Mouse (Mus musculus) limb, embryonic 11.5 days (tissue): ENCODE measurements at regions not wholly inside any gene's neighbourhood (a gene's known extent, or its start where the extent isn't known, plus 50 kb on each side); places are given as distances from the start of the nearest gene placed in this dataset.

Source experiments
- ATAC-seq: fragments of 200-750 bp; cut with Nextera tagmentation; 2 replicates; pipeline ENCODE4 v1.8.0; 2017; ENCODE audit warnings: low read depth; ENCODE audit not compliant: insufficient number of reproducible peaks, low FRiP score, low TSS enrichment
- DNase-seq: peaks from one replicate; pipeline ENCODE4 v3.0.0-alpha.2; 2015; ENCODE audit warnings: low spot score
- H3K27ac ChIP-seq: fragments of 300-500 bp; sonication (generic); replicated peaks from 2 replicates; pipeline ENCODE4 v1.5.1; 2014; ENCODE audit warnings: low read depth, mild to moderate bottlenecking, low read length
- H3K27me3 ChIP-seq: fragments of 300-500 bp; sonication (generic); 2 replicates; pipeline ENCODE4 v1.6.1; 2014; ENCODE audit warnings: mild to moderate bottlenecking, low read length, mixed read lengths; ENCODE audit not compliant: control insufficient read depth, insufficient read depth
- H3K36me3 ChIP-seq: fragments of 300-500 bp; sonication (generic); 2 replicates; pipeline ENCODE4 v1.6.1; 2014; ENCODE audit warnings: mild to moderate bottlenecking, low read length, moderate library complexity, mixed read lengths; ENCODE audit not compliant: control insufficient read depth, insufficient read depth
- H3K4me1 ChIP-seq: fragments of 300-500 bp; sonication (generic); 2 replicates; pipeline ENCODE4 v1.6.1; 2014; ENCODE audit warnings: low read length, mixed read lengths; ENCODE audit not compliant: control insufficient read depth, insufficient read depth
- H3K4me2 ChIP-seq: fragments of 300-500 bp; sonication (generic); 2 replicates; pipeline ENCODE4 v1.6.1; 2014; ENCODE audit warnings: low read depth, mild to moderate bottlenecking, moderate library complexity; ENCODE audit not compliant: severe bottlenecking
- H3K4me3 ChIP-seq: fragments of 300-500 bp; sonication (generic); 2 replicates; pipeline ENCODE4 v1.5.1; 2014; ENCODE audit warnings: low read depth, low read length
- H3K9ac ChIP-seq: fragments of 300-500 bp; sonication (generic); 2 replicates; pipeline ENCODE4 v1.6.1; 2014; ENCODE audit warnings: mild to moderate bottlenecking, low read length
- H3K9me3 ChIP-seq: fragments of 300-500 bp; sonication (generic); 2 replicates; pipeline ENCODE4 v1.6.1; 2016; ENCODE audit warnings: low read length; ENCODE audit not compliant: control insufficient read depth
- WGBS: fragments of 180-500 bp; shearing (Covaris S2); extraction: QIAGEN DNeasy Blood & Tissue Kit; methylation state at CpG from one replicate; pipeline ENCODE4 v1.1.7; 2014; 5-methylcytosine and 5-hydroxymethylcytosine counted together

GRCm38 (mm10) chr2:137236961-137237360, 120.5 kb upstream of the Jag1 start:
- Histone ChIP-seq H3K9ac (no peak overlapping the region), H3K36me3 (no peaks in the 10 kb centered on the region), H3K27me3 (no peaks in the 10 kb centered on the region), H3K4me3 (no peak overlapping the region), H3K9me3 (no peaks in the 10 kb centered on the region), H3K4me1 (no peaks in the 10 kb centered on the region), H3K27ac (no peak overlapping the region), H3K4me2 (no peak overlapping the region)
- 67% methylated on average over 3 of the region's 3 CpGs for WGBS
- ATAC-seq (no peak), DNase-seq (no peak)

DNA sequence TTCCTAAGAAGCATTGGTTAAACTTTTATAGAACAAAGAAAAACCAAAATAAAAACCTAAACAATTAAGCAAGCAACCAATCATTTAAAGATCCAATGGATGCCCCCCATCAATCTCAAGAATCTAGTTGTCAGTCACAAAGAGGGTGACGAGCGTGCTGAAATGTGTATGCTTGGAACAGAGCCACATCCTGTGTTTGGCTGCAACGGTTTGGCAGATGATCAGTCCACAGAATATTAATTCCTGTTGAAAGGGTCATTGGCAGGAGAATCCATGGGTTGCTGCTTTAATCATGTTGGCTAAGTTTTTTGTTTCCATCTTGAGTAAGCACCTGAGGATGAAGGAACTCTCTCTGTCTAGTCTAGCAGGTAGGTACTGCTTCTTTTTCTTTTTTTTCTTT, 117.5 kb upstream of the Jag1 start:
- no peak overlapping the region for H3K9ac ChIP-seq
- DNase-seq, result no peak
- WGBS, result 94% methylated on average over 3 of the region's 3 CpGs
- no peak overlapping the region for H3K4me2 ChIP-seq
- H3K9me3 ChIP-seq, result no peaks in the 10 kb centered on the region
- no peaks in the 10 kb centered on the region for H3K27me3 ChIP-seq
- no peak for ATAC-seq
- no peak overlapping the region for H3K27ac ChIP-seq
- H3K36me3 ChIP-seq, result no peaks in the 10 kb centered on the region
- H3K4me3 ChIP-seq, result no peak overlapping the region
- H3K4me1 ChIP-seq, result no peaks in the 10 kb centered on the region

GRCm38 (mm10) chr2:137231161-137231560, 114.7 kb upstream of the Jag1 start:
- no peak for ATAC-seq

DNA sequence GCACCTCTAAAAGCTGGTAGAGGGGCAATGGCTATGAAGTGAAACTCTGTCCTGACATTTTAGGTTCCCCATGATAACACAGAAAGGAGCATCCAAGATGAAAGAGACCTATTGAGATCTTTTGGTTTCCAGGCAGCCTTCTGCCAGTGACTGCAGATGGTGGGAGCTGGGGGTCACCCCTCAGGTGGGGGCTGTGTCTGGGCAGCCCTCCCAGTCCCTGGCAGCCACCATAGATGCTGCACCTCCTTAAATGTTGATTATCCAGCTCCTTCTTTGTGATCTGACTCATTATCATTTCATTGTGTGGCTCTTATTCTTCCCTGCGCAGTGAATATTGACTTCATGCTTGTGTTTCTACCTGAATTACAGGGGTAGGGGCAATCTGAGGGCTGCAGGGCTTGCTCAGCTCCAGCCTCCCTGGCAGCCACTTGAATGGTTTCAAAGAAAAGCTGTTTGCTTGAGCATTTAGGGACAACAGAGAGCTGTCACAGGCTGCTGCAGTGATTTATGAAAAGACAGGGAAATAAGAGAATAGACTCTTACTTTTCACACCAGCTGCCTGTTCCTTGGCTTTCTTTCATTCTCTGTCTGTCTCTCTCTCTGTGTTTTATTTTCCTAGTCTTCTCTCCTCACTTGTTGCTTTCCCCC, 113.1 kb upstream of the Jag1 start:
- DNase-seq (peak; percentile 16), ATAC-seq (no peak)
- H3K4me2 ChIP-seq, result no peak overlapping the region
- H3K4me1 ChIP-seq, result no peaks in the 10 kb centered on the region
- H3K36me3 ChIP-seq, result no peaks in the 10 kb centered on the region
- H3K27ac ChIP-seq, result no peak overlapping the region
- no peaks in the 10 kb centered on the region for H3K9me3 ChIP-seq
- no peak overlapping the region for H3K9ac ChIP-seq
- no peak overlapping the region for H3K4me3 ChIP-seq
- WGBS, result 58% methylated on average over 1 of the region's 1 CpGs
- H3K27me3 ChIP-seq, result no peaks in the 10 kb centered on the region

More at GRCm38 (mm10) chr2:137231161-137231560, 114.7 kb upstream of the Jag1 start:
- DNase-seq, result no peak
- H3K9ac ChIP-seq, result no peak overlapping the region
- H3K4me2 ChIP-seq, result no peak overlapping the region
- H3K27me3 ChIP-seq, result no peaks in the 10 kb centered on the region
- H3K4me1 ChIP-seq, result no peaks in the 10 kb centered on the region
- no peaks in the 10 kb centered on the region for H3K9me3 ChIP-seq
- H3K36me3 ChIP-seq, result no peaks in the 10 kb centered on the region
- no peak overlapping the region for H3K4me3 ChIP-seq
- H3K27ac ChIP-seq, result no peak overlapping the region

DNA sequence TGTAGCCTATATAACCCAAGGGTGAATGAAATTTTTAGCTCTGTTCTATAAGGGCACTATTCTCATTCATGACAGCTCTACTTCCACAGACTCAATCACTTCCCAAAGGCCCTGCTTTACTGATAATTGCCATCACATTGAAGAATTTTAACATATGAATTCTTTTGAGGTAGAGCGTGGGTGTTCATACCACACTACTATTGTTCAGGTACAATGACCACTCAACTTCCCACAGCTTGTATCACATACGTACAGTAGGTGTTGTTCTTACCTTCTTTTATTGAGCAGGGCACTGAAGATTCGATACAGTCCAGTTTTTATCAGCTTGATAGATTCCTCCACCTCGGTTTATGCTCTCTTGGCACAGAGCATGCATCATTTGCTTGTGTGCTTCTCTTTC, 111.1 kb upstream of the Jag1 start:
- Histone ChIP-seq H3K27ac (no peak overlapping the region), H3K4me1 (no peaks in the 10 kb centered on the region), H3K4me2 (no peak overlapping the region), H3K9me3 (no peaks in the 10 kb centered on the region), H3K27me3 (no peaks in the 10 kb centered on the region), H3K4me3 (no peak overlapping the region), H3K9ac (no peak overlapping the region), H3K36me3 (no peaks in the 10 kb centered on the region)
- 93% methylated on average over 4 of the region's 4 CpGs for WGBS
- ATAC-seq (no peak), DNase-seq (no peak)

DNA sequence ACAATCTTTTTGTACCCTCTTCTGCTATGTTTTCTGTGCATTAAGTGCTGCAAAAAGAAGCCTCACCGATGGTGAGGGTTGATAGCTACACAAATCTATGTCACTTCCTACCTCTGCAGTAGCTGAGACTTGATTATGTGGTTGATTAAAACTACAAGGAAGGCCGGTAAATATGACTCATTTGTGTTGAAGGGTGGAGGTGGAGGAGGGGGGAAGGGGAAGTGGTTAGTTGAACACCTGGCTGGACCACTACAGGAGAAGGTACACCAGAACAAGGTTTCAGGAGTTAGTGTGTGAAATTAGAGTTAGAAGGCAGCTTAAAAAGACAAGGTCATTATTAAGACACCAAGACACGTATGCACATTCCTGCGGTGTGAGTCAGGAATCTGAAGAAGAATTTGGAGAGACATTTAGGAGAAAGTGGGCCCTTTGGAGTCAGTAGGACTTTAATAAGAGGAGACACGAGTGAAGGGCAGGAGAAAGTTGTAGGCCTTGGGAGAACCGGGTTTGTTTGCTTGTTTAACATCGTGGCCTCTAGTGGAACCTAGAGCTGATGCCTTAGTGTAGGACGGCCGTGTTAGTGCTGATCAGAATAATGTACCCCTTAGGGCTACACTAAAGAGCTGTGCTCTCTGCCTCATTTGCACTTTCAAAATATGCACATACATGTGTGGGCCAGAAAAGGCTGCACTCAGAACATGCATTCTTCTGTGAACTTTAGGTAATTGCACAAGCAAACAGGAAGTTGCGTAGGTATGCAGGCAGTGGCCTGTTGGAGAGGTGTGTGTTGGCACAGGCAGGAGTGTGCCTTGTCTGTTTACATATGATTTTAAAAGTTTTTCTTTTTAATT, 108.5 kb upstream of the Jag1 start:
- H3K4me2 ChIP-seq, result no peak overlapping the region
- H3K27ac ChIP-seq, result no peak overlapping the region
- no peaks in the 10 kb centered on the region for H3K4me1 ChIP-seq
- no peak overlapping the region for H3K9ac ChIP-seq
- DNase-seq (no peak), ATAC-seq (no peak; the same call in 1 of the 2 replicates)
- no peaks in the 10 kb centered on the region for H3K9me3 ChIP-seq
- H3K4me3 ChIP-seq, result no peak overlapping the region
- no peaks in the 10 kb centered on the region for H3K36me3 ChIP-seq
- 86% methylated on average over 10 of the region's 10 CpGs for WGBS
- H3K27me3 ChIP-seq, result no peaks in the 10 kb centered on the region

- H3K4me3 ChIP-seq, result no peak overlapping the region
- H3K4me2 ChIP-seq, result no peak overlapping the region
- H3K9me3 ChIP-seq, result no peaks in the 10 kb centered on the region
- H3K36me3 ChIP-seq, result no peaks in the 10 kb centered on the region
- DNase-seq (no peak), ATAC-seq (no peak)
- H3K9ac ChIP-seq, result no peak overlapping the region
- no peaks in the 10 kb centered on the region for H3K27me3 ChIP-seq
- 0 out of 2 replicates have a peak, but pooled peaks cover under 1% of the 10 kb centered on the region for H3K4me1 ChIP-seq
- 17% methylated on average over 7 of the region's 7 CpGs for WGBS
- H3K27ac ChIP-seq, result no peak overlapping the region
Measured at GRCm38 (mm10) chr2:137215697-137216096, 99.3 kb upstream of the Jag1 start.

DNA sequence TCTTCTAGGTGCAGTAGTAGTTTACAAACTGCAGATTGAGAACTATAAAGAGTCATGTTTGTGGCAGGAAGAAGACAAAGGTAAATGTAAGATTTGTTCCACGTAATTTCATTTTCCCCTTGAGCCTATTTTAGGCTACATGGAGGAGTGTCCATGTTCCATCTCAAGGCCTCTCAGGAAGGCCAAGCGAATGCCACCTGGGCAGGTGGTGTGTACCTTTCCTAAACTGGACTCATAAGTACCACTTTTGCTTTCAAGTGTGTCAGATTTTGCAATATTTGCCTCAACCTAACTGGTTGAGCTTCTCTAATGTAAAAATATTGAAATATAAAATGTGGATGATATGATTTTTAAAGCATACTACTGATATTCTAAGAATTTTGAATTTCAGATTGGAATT, 91.4 kb upstream of the Jag1 start:
- Histone ChIP-seq H3K27ac (no peak overlapping the region), H3K9me3 (no peaks in the 10 kb centered on the region), H3K36me3 (no peaks in the 10 kb centered on the region), H3K4me2 (no peak overlapping the region), H3K4me1 (0 out of 2 replicates have a peak, but pooled peaks cover 2% of the 10 kb centered on the region), H3K27me3 (no peaks in the 10 kb centered on the region), H3K9ac (no peak overlapping the region), H3K4me3 (no peak overlapping the region)
- ATAC-seq, result no peak
- 93% methylated on average over 2 of the region's 2 CpGs for WGBS
- no peak for DNase-seq
